ENCODE assay signal across 8 mouse cellular contexts in genomic region chr2:116899615-116900272, GRCm38 (mm10). TPM values are rescaled to one million over a fixed set of nuclear protein-coding genes. Genes with fewer than 3 reads are reported as not detected.
DNase-seq lines count a peak whose midpoint lies in the region; ATAC-seq lines count a peak whose summit lies in the region.

No protein-coding gene starts in this region.

- DNase-seq in adrenal gland, adult 18-20 months (ENCODE audit: low spot score in 2 of 2), result peak; percentile 95 to 96
- peak; percentile 91 for DNase-seq in embryo, embryonic 10.5 days (ENCODE audit: low spot score)
- DNase-seq in gastrocnemius, postnatal 36 days, result peak; percentile 86 to 96
- peak; percentile 99 for DNase-seq in left cerebral cortex, postnatal 25 days (ENCODE audit: low spot score in 2 of 2)
- peak; percentile 83 for DNase-seq in mesoderm, embryonic 11.5 days (ENCODE audit: low read depth, low spot score)
- DNase-seq in right cerebral cortex, postnatal 25 days, result peak; percentile 93
- DNase-seq in urinary bladder, postnatal 4 days (ENCODE audit: low spot score in 2 of 2), result peak; percentile 71 to 92

- peak overlapping the region; percentile 56 for H3K9ac ChIP-seq in intestine, embryonic 16.5 days (ENCODE audit: low read depth, low read length)

- H3K36me3 ChIP-seq in intestine, embryonic 16.5 days (ENCODE audit: control insufficient read depth, insufficient read depth, low read length), result no peaks in the 10 kb centered on the region

- ATAC-seq in intestine, embryonic 16.5 days, result peak; percentile 81

- H3K4me2 ChIP-seq in intestine, embryonic 16.5 days (ENCODE audit: low read depth, low read length), result peak overlapping the region; percentile 70

- intact Hi-C loops in gastrocnemius, postnatal 36 days (cut with DNase I), result loop anchor here (2.0 to 5.0 kb wide), 2 partner anchors 223 to 281 kb away; partner anchors contain the start of gene Spred1
- intact Hi-C loops in left cerebral cortex, postnatal 25 days (cut with DNase I), result loop anchor here (1.0 to 5.0 kb wide), 4 partner anchors 222 to 348 kb away; partner anchors contain the start of genes Fam98b and Spred1

- H3K9me3 ChIP-seq in intestine, embryonic 16.5 days (ENCODE audit: control insufficient read depth, low read length), result no peaks in the 10 kb centered on the region

- H3K4me3 ChIP-seq in intestine, embryonic 16.5 days (ENCODE audit: low read length), result peak overlapping the region; percentile 43

- no peaks in the 10 kb centered on the region for H3K27me3 ChIP-seq in intestine, embryonic 16.5 days (replicated peaks; ENCODE audit: control insufficient read depth, insufficient read depth, low read length)

- 13% methylated on average over 19 of the region's 19 CpGs for WGBS in intestine, embryonic 16.5 days

- H3K27ac ChIP-seq in intestine, embryonic 16.5 days (ENCODE audit: low read length), result no peak overlapping the region

- H3K4me1 ChIP-seq in intestine, embryonic 16.5 days (ENCODE audit: control insufficient read depth, insufficient read depth, low read length), result no peaks in the 10 kb centered on the region

RNA-seq across cellular contexts. Expression of gene Tmco5, which starts 21.3 kb away (rescaled TPM):
- not detected for total RNA-seq in adrenal gland, adult 18-20 months (2021)
- not detected for total RNA-seq in gastrocnemius, postnatal 36 days (2021)
- polyA plus RNA-seq in intestine, embryonic 16.5 days (2015; fragmentation: Nextera tagmentation; extraction: Ambion mirVana), result not detected in 2 replicates
- total RNA-seq in left cerebral cortex, postnatal 25 days (2021), result 1 to 10 TPM; 3.5 to 4.1 TPM

Comparison
In these comparisons a context has a peak if more than half of its experiments do, and no peak if none do; other contexts are left out.
1. RNA of gene Tmco5, which starts 21.3 kb away (total RNA-seq): 3.5 to 4.1 TPM in left cerebral cortex, postnatal 25 days; not detected in adrenal gland, adult 18-20 months and not detected in gastrocnemius, postnatal 36 days; every median in the first group is over 4 times any median in the second.
2. Peak in every context shown above with its lines, with median percentiles within 50 percentile points of each other: DNase-seq.